Mouse (Mus musculus): ENCODE data around the gene Dpm1. TPM values are rescaled to one million over a fixed set of nuclear protein-coding genes. Genes with fewer than 3 reads are reported as not detected.
A peak's percentile ranks its signal among the peaks of the same experiment; 100 is the strongest.

The Dpm1 gene
- polyA plus RNA-seq (2011; ENCODE audit: insufficient read depth, insufficient read length, low read depth, missing spikeins): 54.7 and 64.7 TPM in 2 replicates

GRCm38 (mm10) chr2:168230026-168230728, at the start of gene Dpm1, which contains the start of the genes Gm20716 and Mocs3:
TSS of gene Dpm1 (minus strand) at chr2:168230591.
TSS of gene Gm20716 (minus strand) at chr2:168230364.
TSS of gene Mocs3 (plus strand) at chr2:168230622.
- H3K27me3 ChIP-seq (ENCODE audit: control insufficient read depth, insufficient read depth, low read length, poor library complexity, severe bottlenecking): no peaks in the 10 kb centered on the region
- H3K4me1 ChIP-seq (ENCODE audit: control insufficient read depth, insufficient read depth, low read length): peaks cover 2% of the 10 kb centered on the region
- no peaks in the 10 kb centered on the region for H3K9me3 ChIP-seq (replicated peaks; ENCODE audit: control insufficient read depth, insufficient read depth, low read length, poor library complexity, severe bottlenecking)
- peak within 1 kb of the TSS; percentile 63 for H3K27ac ChIP-seq (ENCODE audit: insufficient read depth, low read length)
- H3K36me3 ChIP-seq (ENCODE audit: control insufficient read depth, insufficient read depth, low read length, poor library complexity, severe bottlenecking): peaks cover 12% of the 10 kb centered on the region
- peak within 1 kb of the TSS; percentile 87 for H3K9ac ChIP-seq (ENCODE audit: low read depth, poor library complexity, severe bottlenecking)
- peak within 1 kb of the TSS; percentile 95 for H3K4me3 ChIP-seq (ENCODE audit: low read depth, low read length)
- TF ChIP-seq EP300 (IDR thresholded peaks at IDR 0.05; ENCODE audit: insufficient read depth, low read depth, low read length) (no peak), CTCF (IDR thresholded peaks at IDR 0.05; ENCODE audit: low read depth, low read length) (no peak), POLR2A (IDR thresholded peaks at IDR 0.05; ENCODE audit: insufficient read depth, low read length) (peak; percentile 89)

GRCm38 (mm10) chr2:168274374-168274935, 44.1 kb upstream of the Dpm1 start:
- TF ChIP-seq POLR2A (IDR thresholded peaks at IDR 0.05; ENCODE audit: insufficient read depth, low read length): no peak
- TF ChIP-seq EP300 (IDR thresholded peaks at IDR 0.05; ENCODE audit: insufficient read depth, low read depth, low read length): no peak
- TF ChIP-seq CTCF (IDR thresholded peaks at IDR 0.05; ENCODE audit: low read depth, low read length): peak; percentile 83
- H3K27ac ChIP-seq (ENCODE audit: insufficient read depth, low read length): no peak overlapping the region
- H3K9me3 ChIP-seq (replicated peaks; ENCODE audit: control insufficient read depth, insufficient read depth, low read length, poor library complexity, severe bottlenecking): no peaks in the 10 kb centered on the region
- peaks cover 3% of the 10 kb centered on the region for H3K4me1 ChIP-seq (ENCODE audit: control insufficient read depth, insufficient read depth, low read length)
- H3K9ac ChIP-seq (ENCODE audit: low read depth, poor library complexity, severe bottlenecking): no peak overlapping the region
- no peak overlapping the region for H3K4me3 ChIP-seq (ENCODE audit: low read depth, low read length)
- H3K36me3 ChIP-seq (ENCODE audit: control insufficient read depth, insufficient read depth, low read length, poor library complexity, severe bottlenecking): no peaks in the 10 kb centered on the region
- H3K27me3 ChIP-seq (ENCODE audit: control insufficient read depth, insufficient read depth, low read length, poor library complexity, severe bottlenecking): no peaks in the 10 kb centered on the region

- no peaks in the 10 kb centered on the region for H3K36me3 ChIP-seq (ENCODE audit: control insufficient read depth, insufficient read depth, low read length, poor library complexity, severe bottlenecking)
- H3K9me3 ChIP-seq (replicated peaks; ENCODE audit: control insufficient read depth, insufficient read depth, low read length, poor library complexity, severe bottlenecking): no peaks in the 10 kb centered on the region
- TF ChIP-seq EP300 (IDR thresholded peaks at IDR 0.05; ENCODE audit: insufficient read depth, low read depth, low read length) (no peak), POLR2A (IDR thresholded peaks at IDR 0.05; ENCODE audit: insufficient read depth, low read length) (no peak), CTCF (IDR thresholded peaks at IDR 0.05; ENCODE audit: low read depth, low read length) (no peak)
- H3K27ac ChIP-seq (ENCODE audit: insufficient read depth, low read length): no peak overlapping the region
- H3K27me3 ChIP-seq (ENCODE audit: control insufficient read depth, insufficient read depth, low read length, poor library complexity, severe bottlenecking): no peaks in the 10 kb centered on the region
- no peak overlapping the region for H3K4me3 ChIP-seq (ENCODE audit: low read depth, low read length)
- no peak overlapping the region for H3K9ac ChIP-seq (ENCODE audit: low read depth, poor library complexity, severe bottlenecking)
- H3K4me1 ChIP-seq (ENCODE audit: control insufficient read depth, insufficient read depth, low read length): peaks cover 3% of the 10 kb centered on the region
Measured at GRCm38 (mm10) chr2:168273387-168273786, 43.0 kb upstream of the Dpm1 start.

GRCm38 (mm10) chr2:168268033-168268432, 37.6 kb upstream of the Dpm1 start:
- Histone ChIP-seq H3K4me1 (ENCODE audit: control insufficient read depth, insufficient read depth, low read length) (no peaks in the 10 kb centered on the region), H3K27me3 (ENCODE audit: control insufficient read depth, insufficient read depth, low read length, poor library complexity, severe bottlenecking) (no peaks in the 10 kb centered on the region), H3K9me3 (replicated peaks; ENCODE audit: control insufficient read depth, insufficient read depth, low read length, poor library complexity, severe bottlenecking) (no peaks in the 10 kb centered on the region), H3K4me3 (ENCODE audit: low read depth, low read length) (peak overlapping the region; percentile 46), H3K27ac (ENCODE audit: insufficient read depth, low read length) (no peak overlapping the region), H3K9ac (ENCODE audit: low read depth, poor library complexity, severe bottlenecking) (no peak overlapping the region), H3K36me3 (ENCODE audit: control insufficient read depth, insufficient read depth, low read length, poor library complexity, severe bottlenecking) (no peaks in the 10 kb centered on the region)
- TF ChIP-seq CTCF (IDR thresholded peaks at IDR 0.05; ENCODE audit: low read depth, low read length) (peak; percentile 92), POLR2A (IDR thresholded peaks at IDR 0.05; ENCODE audit: insufficient read depth, low read length) (no peak)

- H3K27ac ChIP-seq (ENCODE audit: insufficient read depth, low read length): no peak overlapping the region
- no peaks in the 10 kb centered on the region for H3K4me1 ChIP-seq (ENCODE audit: control insufficient read depth, insufficient read depth, low read length)
- H3K9me3 ChIP-seq (replicated peaks; ENCODE audit: control insufficient read depth, insufficient read depth, low read length, poor library complexity, severe bottlenecking): no peaks in the 10 kb centered on the region
- H3K36me3 ChIP-seq (ENCODE audit: control insufficient read depth, insufficient read depth, low read length, poor library complexity, severe bottlenecking): no peaks in the 10 kb centered on the region
- no peak overlapping the region for H3K4me3 ChIP-seq (ENCODE audit: low read depth, low read length)
- H3K9ac ChIP-seq (ENCODE audit: low read depth, poor library complexity, severe bottlenecking): no peak overlapping the region
- no peaks in the 10 kb centered on the region for H3K27me3 ChIP-seq (ENCODE audit: control insufficient read depth, insufficient read depth, low read length, poor library complexity, severe bottlenecking)
- no peak for TF ChIP-seq POLR2A (IDR thresholded peaks at IDR 0.05; ENCODE audit: insufficient read depth, low read length)
- TF ChIP-seq CTCF (IDR thresholded peaks at IDR 0.05; ENCODE audit: low read depth, low read length): no peak
- no peak for TF ChIP-seq EP300 (IDR thresholded peaks at IDR 0.05; ENCODE audit: insufficient read depth, low read depth, low read length)
Measured at GRCm38 (mm10) chr2:168260900-168261299, 30.5 kb upstream of the Dpm1 start.

- no peaks in the 10 kb centered on the region for H3K4me1 ChIP-seq (ENCODE audit: control insufficient read depth, insufficient read depth, low read length)
- H3K27me3 ChIP-seq (ENCODE audit: control insufficient read depth, insufficient read depth, low read length, poor library complexity, severe bottlenecking): no peaks in the 10 kb centered on the region
- no peaks in the 10 kb centered on the region for H3K9me3 ChIP-seq (replicated peaks; ENCODE audit: control insufficient read depth, insufficient read depth, low read length, poor library complexity, severe bottlenecking)
- no peak overlapping the region for H3K27ac ChIP-seq (ENCODE audit: insufficient read depth, low read length)
- TF ChIP-seq POLR2A (IDR thresholded peaks at IDR 0.05; ENCODE audit: insufficient read depth, low read length) (no peak), CTCF (IDR thresholded peaks at IDR 0.05; ENCODE audit: low read depth, low read length) (no peak), EP300 (IDR thresholded peaks at IDR 0.05; ENCODE audit: insufficient read depth, low read depth, low read length) (no peak)
- H3K36me3 ChIP-seq (ENCODE audit: control insufficient read depth, insufficient read depth, low read length, poor library complexity, severe bottlenecking): no peaks in the 10 kb centered on the region
- H3K4me3 ChIP-seq (ENCODE audit: low read depth, low read length): no peak overlapping the region
- no peak overlapping the region for H3K9ac ChIP-seq (ENCODE audit: low read depth, poor library complexity, severe bottlenecking)
Measured at GRCm38 (mm10) chr2:168260124-168260523, 29.7 kb upstream of the Dpm1 start.
